Mouse (Mus musculus) spleen, adult 2 months (tissue): ENCODE measurements around the gene Icos. TPM values are rescaled to one million over a fixed set of nuclear protein-coding genes. Genes with fewer than 3 reads are reported as not detected.
A peak's percentile ranks its signal among the peaks of the same experiment; 100 is the strongest.

Source experiments
- DNase-seq, 2 experiments: peaks; one replicate each; pipeline versions ENCODE4 v3.0.0 to v3.0.0-alpha.2; 2012 to 2021; ENCODE audit warnings: low spot score in 2 of 2, low read depth in 1 of 2
- H3K27ac ChIP-seq: fragments of 200-500 bp; 2 replicates; pipeline ENCODE4 v1.5.1; 2012; ENCODE audit warnings: low read length, inconsistent platforms; ENCODE audit not compliant: insufficient read depth
- H3K27me3 ChIP-seq: fragments of 200-500 bp; 2 replicates; pipeline ENCODE4 v1.6.1; 2012; ENCODE audit warnings: mild to moderate bottlenecking, moderate library complexity, low read length, inconsistent platforms; ENCODE audit not compliant: control insufficient read depth, insufficient read depth
- H3K36me3 ChIP-seq: fragments of 200-500 bp; 2 replicates; pipeline ENCODE4 v1.6.1; 2012; ENCODE audit warnings: mild to moderate bottlenecking, low read length, inconsistent platforms; ENCODE audit not compliant: control insufficient read depth, insufficient read depth
- H3K4me1 ChIP-seq: fragments of 200-500 bp; 2 replicates; pipeline ENCODE4 v1.6.1; 2011; ENCODE audit warnings: inconsistent platforms; ENCODE audit not compliant: control insufficient read depth, insufficient read depth, insufficient read length
- H3K4me3 ChIP-seq: fragments of 200-500 bp; 2 replicates; pipeline ENCODE4 v1.5.1; 2011; ENCODE audit warnings: mild to moderate bottlenecking, inconsistent platforms; ENCODE audit not compliant: insufficient read depth, insufficient read length; ENCODE audit errors: extremely low read depth
- CTCF ChIP-seq: fragments of 200-500 bp; IDR thresholded peaks from 2 replicates; pipeline ENCODE4 v1.5.1; 2011; ENCODE audit warnings: mild to moderate bottlenecking, inconsistent platforms; ENCODE audit not compliant: insufficient read depth, insufficient read length, insufficient replicate concordance; ENCODE audit errors: extremely low read depth
- POLR2A ChIP-seq: fragments of 200-500 bp; IDR thresholded peaks from 2 replicates; pipeline ENCODE4 v1.6.1; 2011; ENCODE audit warnings: low read depth, low read length, inconsistent platforms
- WGBS: fragments of 180-500 bp; shearing (Covaris S2); methylation state at CpG from one replicate; pipeline ENCODE4 v1.1.7; 2018; 5-methylcytosine and 5-hydroxymethylcytosine counted together
- polyA plus RNA-seq: library from polyadenylated mRNA; depleted of rRNA; stranded (reverse); fragments of >200 nt; gene quantifications from 2 replicates; pipeline ENCODE4 v1.2.3, GENCODE M21; 2012

Gene Icos
- polyA plus RNA-seq, 1 experiment: 2.2 TPM

DNA sequence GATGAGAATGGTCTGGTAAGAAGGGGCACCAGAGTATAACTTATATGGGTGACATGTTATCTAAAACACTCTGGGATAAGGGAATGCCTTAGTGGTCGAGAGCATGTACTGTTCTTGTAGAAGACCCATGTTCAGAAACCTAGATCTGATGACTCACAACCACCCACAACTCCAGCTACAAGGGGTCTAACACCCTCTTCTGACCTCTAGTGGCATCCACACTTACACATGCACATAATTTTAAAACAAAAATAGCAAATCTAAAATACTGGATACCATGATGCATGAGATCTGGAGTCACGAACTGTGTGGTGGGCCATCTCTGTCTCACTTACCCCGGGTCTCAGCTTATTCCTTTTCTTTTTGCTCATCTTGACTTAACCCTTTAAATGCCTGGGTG, 37.7 kb upstream of the Icos start:
- 73% methylated on average over 3 of the region's 3 CpGs for whole genome bisulfite sequencing
- TF ChIP-seq POLR2A (no peak), CTCF (no peak)
- H3K4me3 ChIP-seq: no peak overlapping the region
- DNase-seq: no peak
- no peaks in the 10 kb centered on the region for H3K36me3 ChIP-seq
- H3K27me3 ChIP-seq: no peaks in the 10 kb centered on the region
- H3K27ac ChIP-seq: peak overlapping the region; percentile 87; the same call in 1 of the 2 replicates
- H3K4me1 ChIP-seq: peaks cover 22% of the 10 kb centered on the region; the same call in 1 of the 2 replicates

DNA sequence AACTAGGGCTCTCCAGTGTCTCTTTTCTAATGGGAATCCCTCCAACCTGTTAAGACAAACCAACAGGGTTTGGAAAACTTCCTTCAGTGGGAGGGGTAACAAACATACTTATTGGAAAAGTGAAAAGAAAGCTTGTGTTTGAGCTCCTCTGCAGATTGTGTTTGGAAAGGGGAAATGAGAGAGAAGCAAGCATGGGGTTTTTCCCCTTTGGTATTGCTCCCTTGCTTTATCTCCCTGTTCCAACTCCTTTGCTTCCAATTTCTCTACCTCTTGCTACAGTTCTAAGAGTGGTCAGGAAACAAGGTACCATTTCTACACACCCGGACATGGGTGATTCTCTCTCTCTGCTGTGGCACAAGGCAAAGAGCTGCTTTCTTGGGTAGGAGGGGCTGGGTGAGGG, 37.1 kb upstream of the Icos start:
- no peak for DNase-seq
- peak overlapping the region; percentile 87 for H3K27ac ChIP-seq
- H3K4me1 ChIP-seq: peaks cover 22% of the 10 kb centered on the region; the same call in 1 of the 2 replicates
- WGBS: 26% methylated on average over 1 of the region's 1 CpGs
- H3K36me3 ChIP-seq: no peaks in the 10 kb centered on the region
- H3K4me3 ChIP-seq: no peak overlapping the region
- TF ChIP-seq POLR2A: no peak
- TF ChIP-seq CTCF: no peak
- no peaks in the 10 kb centered on the region for H3K27me3 ChIP-seq

DNA sequence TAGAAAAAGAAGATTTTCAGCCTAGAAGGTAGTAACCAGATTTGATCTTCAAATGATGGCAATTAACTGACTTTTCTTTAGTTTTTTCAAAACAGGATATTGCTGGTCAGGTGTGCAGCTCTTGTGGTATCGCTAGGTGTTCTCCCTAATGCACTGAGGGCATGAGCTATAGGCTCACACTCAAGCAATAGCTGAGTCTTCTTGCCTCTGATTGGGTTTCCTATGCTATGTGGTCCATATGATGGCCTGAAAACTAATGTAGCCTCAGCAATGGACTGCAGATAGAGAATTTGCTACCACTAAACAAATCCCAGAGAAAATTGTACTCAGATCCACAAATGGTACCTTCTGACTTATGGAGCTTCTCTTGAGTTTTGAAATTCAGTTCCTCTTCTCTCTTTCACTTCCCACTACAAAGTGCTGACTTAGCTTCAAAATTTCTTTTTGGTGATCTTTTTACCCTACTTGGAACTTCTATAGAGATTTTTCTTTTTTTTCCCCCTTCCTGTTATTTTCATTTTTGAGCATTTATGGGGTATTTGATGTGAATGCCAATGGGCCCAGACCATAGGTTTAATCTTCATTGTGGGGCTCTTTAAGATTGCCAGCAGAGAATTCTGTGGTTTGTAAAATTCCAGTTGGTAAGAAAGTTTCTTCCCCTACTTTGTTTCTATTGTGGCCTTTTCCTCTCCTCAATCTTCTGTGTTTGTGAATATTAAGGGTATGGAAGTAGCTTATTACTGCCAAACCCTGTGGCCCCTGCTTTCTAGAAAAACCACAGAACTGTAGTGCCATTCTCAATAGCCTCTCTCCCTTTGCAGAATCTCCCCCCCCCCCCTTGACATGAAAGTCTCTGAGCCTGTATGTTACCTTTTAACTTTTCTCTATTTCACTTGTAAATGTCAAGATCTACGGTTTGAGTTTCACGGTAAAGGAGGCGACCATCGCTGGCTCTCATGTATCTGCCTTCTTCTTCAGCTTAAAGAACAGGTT, 36.4 kb upstream of the Icos start:
- TF ChIP-seq CTCF (no peak), POLR2A (no peak)
- WGBS: 57% methylated on average over 5 of the region's 5 CpGs
- Histone ChIP-seq H3K36me3 (no peaks in the 10 kb centered on the region), H3K4me1 (peaks cover 22% of the 10 kb centered on the region; the same call in 1 of the 2 replicates), H3K27ac (peak overlapping the region; percentile 87), H3K4me3 (no peak overlapping the region), H3K27me3 (no peaks in the 10 kb centered on the region)
- DNase-seq: peak; percentile 26 to 55

DNA sequence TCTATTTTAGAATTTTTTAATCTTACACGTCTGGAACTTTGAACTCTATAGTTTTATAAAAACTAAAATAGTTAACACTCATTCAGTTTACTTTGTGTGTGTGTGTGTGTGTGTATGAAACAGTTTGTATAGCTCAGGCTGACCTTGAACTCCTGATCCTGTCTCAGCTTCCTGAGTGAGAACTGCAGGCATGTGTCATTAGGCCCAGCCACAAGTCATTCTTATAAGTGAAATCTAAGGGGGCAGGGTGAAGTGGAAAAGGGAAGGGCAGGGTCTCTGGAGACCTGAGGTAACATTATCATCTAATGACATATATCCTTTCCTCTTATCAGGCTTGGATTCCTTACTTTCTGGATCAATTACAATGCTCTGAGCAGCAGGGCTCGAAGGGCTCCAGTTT, 34.8 kb upstream of the Icos start:
- Histone ChIP-seq H3K4me1 (peaks cover 18% of the 10 kb centered on the region; the same call in 1 of the 2 replicates), H3K27me3 (no peaks in the 10 kb centered on the region), H3K36me3 (no peaks in the 10 kb centered on the region), H3K4me3 (no peak overlapping the region), H3K27ac (no peak overlapping the region)
- no peak for DNase-seq
- 83% methylated on average over 2 of the region's 2 CpGs for WGBS
- TF ChIP-seq POLR2A (no peak), CTCF (no peak)

DNA sequence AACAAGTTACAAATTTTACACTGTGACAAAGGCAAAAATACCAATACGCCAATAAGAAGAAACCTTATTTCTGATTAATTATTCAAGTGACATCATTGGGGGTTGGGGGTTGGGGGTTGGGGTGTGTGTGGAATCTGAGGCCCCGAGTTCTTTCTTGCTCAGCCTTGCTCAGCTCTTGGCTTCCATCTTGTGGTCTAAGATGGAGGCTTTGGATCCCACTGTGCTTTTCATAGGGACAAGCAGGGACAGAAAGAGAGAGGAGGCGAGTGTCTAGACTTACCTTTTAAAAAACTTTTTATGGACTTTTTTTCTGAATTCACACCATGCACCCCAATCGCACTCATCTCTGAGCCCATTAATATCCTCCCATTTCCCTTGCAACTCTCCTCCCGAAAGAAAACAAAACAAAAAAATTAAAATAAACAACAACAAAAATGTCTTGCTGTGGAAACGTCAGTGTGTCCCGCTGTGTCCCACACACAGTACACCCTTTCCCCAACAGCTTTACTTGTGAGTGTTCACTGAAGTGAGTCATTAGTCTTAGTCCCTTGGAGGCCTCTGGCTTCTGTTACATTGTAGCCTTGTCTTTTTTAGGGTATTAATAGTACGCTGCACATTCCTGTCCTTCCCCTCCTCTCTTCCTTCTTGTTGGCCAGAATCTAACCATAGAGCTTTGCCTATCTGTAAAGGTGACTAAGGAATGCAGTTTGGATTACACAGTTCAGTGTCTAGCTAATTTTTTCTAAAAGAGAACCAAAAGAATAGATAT, 31.9 kb upstream of the Icos start:
- WGBS: 89% methylated on average over 8 of the region's 8 CpGs
- Histone ChIP-seq H3K27ac (no peak overlapping the region), H3K27me3 (no peaks in the 10 kb centered on the region), H3K4me3 (no peak overlapping the region), H3K36me3 (no peaks in the 10 kb centered on the region), H3K4me1 (peaks cover 11% of the 10 kb centered on the region; the same call in 1 of the 2 replicates)
- TF ChIP-seq POLR2A (no peak), CTCF (no peak)
- no peak for DNase-seq

DNA sequence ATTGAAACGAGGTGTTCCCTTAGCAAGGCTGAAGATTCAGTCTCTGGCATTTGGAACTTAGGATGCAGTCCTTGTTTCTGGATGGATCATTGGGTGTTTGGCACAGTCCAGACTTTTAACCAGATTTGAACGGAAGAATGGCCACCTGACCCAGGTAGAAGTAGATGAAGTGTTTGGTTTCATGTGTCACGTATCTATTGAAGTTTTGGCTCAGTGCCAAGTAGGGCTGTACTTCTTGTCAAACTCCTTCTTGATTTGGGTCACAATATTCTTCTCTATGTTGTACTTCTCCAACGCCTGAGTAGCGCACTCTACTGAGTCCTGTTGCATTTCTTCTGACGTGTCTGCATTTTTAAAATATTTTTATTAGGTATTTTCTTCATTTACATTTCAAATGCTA, 29.6 kb upstream of the Icos start:
- Histone ChIP-seq H3K36me3 (no peaks in the 10 kb centered on the region), H3K4me3 (no peak overlapping the region), H3K27me3 (no peaks in the 10 kb centered on the region), H3K27ac (no peak overlapping the region), H3K4me1 (no peaks in the 10 kb centered on the region)
- DNase-seq: no peak
- TF ChIP-seq POLR2A (no peak), CTCF (no peak)
- WGBS: 85% methylated on average over 6 of the region's 6 CpGs
